Mouse (Mus musculus) forebrain, embryonic 10.5 days (tissue): ENCODE measurements around the gene Gm34302. TPM values are rescaled to one million over a fixed set of nuclear protein-coding genes. Genes with fewer than 3 reads are reported as not detected.

ENCODE experiments used
- polyA plus RNA-seq: library from polyadenylated mRNA; unstranded; fragments of >200 nt; fragmentation: Nextera tagmentation; extraction: Ambion mirVana; gene quantifications from 2 replicates; pipeline ENCODE4 v1.2.1, GENCODE M21; 2016

The Gm34302 gene
- polyA plus RNA-seq, 1 experiment from 2014 or later: not detected

Other genes with a start within 250 kb of the Gm34302 start
- 14.3 and 16.4 TPM in 2 replicates for gene Mme, start 242.3 kb downstream of the Gm34302 start, polyA plus RNA-seq